Mouse (Mus musculus) right cerebral cortex, postnatal 10 days (tissue): Measurements from ENCODE around the gene Nhp2.
A peak's percentile ranks its signal among the peaks of the same experiment; 100 is the strongest.
"Not testable (repeated sequence)": the region's sequence is repeated elsewhere in the genome, so short reads cannot be mapped to it uniquely, and the experiment has no call there.

Source experiments
- DNase-seq, 2 experiments: peaks; one replicate each; pipeline ENCODE4 v3.0.0; 2021; ENCODE audit warnings: low spot score in 2 of 2

The Nhp2 gene

DNA sequence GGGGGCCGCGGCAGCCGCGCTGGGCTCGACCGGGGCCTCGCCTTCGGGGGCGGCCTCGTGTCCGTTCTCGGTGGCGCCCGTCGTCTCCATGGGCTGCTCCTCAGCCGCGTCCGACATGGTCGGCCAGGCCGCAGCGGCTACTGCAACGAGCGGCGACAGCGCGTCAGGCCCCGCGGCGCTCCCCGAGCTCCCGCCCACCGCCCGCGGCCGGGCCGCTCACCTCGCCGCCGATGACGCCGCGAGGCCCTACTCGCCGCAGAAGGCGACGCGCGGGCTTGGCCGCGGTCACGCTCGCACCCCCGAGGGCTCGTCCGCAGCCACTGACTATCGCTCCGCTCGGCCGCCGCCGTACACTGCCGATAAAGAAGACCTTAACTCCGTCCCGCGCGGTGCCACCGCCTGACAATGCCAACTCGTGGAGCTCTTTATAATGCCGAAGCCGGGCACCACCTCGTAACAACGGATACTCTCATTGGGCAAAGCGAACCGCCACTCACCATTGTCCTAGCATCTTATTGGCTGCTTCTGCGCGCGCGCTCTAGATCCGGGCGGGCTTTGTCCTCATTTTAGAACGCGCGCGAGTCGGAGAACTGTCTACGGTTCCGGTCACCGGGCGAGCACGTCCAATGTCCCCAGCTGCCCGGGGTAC lies 13.0 kb upstream of the Nhp2 start, which contains the start of gene Hnrnpab:
Gene Hnrnpab, minus strand, starts transcription at position 401 of the 649 bp plus-strand sequence.
- peak; percentile 99 for DNase-seq

DNA sequence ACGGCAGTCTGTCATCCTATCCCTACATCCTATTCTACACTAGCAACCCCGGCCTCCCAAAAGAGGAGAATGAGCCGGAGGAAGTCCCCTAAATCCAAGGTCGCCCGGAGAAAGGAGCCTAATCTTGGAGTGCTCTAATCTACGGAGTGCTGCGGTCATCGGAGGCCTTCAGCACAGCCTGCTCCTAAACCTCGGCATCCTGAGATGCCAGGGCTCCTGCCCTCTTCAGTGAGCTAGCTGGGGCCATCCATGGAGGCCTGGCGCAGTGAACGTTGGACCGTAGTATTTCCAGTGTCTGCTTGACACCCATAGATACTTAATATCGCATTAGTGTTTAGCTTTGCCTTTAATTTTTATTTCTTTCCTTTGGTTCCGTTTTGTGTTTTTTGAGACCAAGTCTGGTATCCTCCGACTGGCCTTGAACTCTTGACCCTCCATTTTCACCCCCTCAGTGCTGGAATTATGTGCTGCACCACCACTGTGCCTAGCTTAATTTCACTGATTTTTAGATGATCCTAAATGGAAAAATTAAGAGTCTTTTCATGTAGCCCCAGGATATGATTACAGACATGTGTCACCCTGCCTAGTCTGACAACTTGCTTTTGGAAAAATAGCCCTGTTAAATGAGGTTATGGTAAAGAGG lies 12.3 kb upstream of the Nhp2 start:
- DNase-seq: no peak

DNA sequence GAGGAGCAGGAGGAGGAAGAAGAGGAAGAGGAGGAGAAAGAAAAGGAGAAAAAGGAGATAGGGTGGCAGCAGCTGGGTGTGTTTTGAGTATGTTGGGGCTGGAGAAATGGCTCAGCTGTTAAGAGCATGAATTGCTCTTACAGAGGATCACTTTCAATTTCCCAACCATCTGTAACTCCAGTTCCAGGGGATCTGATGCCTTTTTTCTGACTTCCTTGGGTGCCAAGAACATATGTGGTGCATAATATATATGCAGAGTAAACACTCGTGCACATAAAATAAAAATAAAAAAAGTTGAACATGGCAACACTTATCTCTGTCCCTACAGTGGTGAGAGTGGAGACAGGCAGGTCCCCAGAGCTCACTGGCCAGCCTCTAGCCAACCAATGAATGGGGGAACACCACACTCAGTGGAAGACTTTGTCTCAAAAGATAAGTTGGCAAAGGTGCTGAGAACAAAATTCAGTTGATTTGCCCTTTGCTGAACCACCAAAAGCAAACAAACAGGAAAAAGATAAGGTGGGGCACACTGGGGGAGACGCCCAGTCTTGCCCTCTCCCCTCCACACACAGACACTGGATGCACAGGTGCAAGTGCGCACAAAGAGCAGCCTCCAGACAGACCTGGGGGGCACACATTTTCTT lies 10.1 kb upstream of the Nhp2 start:
- DNase-seq: no peak

DNA sequence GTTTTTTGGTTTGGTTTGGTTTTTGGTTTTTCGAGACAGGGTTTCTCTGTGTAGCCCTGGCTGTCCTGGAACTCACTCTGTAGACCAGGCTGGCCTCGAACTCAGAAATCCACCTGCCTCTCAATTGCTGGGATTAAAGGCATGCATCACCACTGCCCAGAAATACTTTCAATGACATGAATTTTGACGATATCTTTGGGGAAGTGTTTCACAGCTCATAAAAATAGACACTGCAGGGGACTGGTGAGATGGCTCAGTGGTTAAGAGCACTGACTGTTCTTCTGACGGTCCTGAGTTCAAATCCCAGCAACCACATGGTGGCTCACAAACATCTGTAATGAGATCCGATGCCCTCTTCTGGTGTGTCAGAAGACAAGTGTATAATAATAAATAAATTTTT lies 9.6 kb upstream of the Nhp2 start:
- DNase-seq: not testable (repeated sequence)

DNA sequence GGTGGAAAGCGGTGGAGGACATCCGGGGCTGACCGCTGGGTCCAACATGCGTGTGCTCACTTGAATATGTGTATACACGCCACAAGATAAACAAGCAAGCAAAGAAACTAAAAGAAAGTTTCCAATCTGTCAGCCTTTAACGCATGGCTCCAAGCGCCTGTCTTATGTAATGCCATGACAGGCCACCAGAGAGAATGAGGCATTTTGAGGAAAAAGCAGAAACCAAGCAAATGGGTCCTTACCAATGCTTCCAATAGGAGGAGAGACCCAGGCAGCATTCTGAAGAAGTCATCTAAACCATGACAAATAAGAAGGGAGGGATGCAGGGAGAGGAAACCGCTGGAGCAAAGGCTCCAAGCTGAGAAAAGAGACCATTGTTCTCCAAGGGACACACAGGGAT lies 5.3 kb upstream of the Nhp2 start:
- DNase-seq: no peak

DNA sequence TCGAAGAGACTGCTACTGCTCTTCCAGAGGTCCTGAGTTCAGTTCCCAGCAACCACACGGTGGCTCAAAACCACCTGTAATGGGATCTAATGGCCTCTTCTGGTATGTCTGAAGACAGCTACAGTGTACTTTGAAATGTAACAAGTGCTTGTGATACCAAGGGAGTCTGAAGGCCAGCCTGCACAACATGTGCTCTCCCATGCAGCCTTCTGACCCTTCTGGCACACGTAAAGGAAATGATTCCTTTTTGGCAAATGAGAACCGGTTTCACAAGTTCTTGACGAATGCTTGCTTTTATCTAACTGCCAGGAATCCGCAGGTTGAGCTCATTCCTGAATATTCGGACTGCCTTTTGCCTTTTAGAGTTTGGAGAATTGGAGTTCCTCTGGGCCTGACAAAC lies 4.4 kb upstream of the Nhp2 start:
- DNase-seq: no peak

DNA sequence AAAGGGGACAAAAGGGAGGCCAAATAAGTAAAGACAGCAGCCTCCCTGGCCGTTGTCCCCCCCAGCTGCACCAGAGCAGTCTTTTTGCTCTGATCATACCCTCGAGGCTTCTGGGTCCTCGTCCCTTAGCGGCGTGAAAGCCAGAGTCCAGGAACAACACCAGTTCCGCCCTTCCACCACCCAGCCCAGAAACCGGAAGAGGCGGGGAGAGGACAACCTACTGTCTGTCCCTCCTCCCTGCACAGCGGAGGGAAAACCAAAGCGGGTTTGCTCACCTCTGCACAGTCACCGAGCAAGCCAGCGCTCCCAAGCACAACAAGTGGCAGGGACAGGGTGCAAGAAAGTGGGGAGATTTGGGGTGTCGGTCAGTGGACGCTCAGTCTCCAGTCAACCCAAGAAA lies 3.9 kb upstream of the Nhp2 start:
- DNase-seq: peak; percentile 58 to 60

DNA sequence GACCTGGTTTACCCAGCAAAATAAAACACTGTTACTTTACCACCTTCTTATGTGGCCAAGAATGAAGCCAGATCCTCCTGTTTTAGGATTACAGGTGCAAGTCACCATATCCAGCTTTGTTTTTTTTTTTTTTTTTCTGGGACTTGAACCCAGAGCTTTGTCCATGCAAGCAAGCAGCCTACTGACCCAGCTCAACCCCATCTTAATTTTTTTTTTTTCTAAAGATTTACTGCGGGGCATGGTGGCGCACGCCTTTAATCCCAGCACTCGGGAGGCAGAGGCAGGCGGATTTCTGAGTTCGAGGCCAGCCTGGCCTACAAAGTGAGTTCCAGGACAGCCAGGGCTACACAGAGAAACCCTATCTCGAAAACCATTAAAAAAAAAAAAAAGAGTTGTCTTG lies 3.4 kb upstream of the Nhp2 start:
- not testable (repeated sequence) for DNase-seq

DNA sequence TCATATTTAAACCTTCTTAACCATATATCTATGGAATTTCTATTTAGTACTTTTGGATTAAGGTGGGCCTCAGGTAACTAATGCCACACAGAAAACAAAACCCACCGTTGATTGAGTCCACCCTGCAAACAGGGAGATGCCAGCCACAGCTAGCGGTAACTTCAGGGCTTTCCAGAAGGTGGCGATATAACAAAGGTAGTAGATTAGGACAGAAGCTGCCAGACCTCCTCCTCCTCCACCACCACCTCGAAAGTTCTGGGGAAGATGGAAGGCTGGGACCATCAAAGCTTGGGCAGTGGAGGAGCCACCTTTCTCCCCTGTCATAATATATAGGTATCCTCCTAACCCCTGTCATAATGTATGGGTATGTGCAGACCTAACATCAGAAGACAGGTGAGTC lies 1.8 kb upstream of the Nhp2 start:
- DNase-seq: peak; percentile 71 to 79

DNA sequence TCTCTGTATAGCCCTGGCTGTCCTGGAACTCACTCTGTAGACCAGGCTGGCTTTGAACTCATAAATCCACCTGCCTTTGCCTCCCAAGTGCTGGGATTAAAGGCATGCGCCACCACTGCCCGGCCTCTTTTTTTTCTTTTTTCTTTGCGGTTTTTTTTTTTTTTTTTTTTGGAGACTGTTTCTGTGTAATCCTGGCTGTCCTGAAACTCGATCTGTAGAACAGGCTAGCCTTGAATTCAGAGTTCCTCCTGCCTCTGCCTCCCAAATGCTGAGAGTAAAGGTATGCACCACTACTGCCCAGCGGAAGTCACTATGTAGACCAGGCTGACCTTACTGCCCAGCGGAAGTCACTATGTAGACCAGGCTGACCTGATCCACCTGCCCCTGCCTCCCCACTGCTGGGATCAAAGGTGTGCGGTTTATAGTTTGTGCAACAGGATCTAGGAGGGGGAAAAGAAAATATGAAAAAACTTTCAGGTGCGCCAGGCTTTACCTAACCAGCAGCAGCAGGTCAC lies 584 bp upstream of the Nhp2 start:
- no peak for DNase-seq

DNA sequence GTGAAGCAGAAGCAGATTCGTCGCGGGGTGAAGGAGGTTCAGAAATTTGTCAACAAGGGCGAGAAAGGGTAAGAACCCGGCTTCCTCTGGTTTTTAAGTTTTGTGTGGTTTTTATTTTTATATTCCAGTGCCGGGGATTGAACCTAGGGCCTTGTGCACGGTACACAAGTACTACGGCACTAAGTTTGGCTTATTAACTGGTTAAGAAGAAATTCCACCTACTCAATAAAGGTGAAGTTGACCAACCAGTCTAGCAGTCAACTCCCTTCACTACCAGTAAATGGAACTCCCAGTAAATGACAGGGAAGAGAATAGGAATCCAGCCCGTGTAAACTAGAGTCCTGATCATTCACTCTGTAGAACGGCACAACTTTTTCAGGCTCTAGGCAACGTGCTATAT lies 549 bp downstream of the Nhp2 start:
- no peak for DNase-seq

DNA sequence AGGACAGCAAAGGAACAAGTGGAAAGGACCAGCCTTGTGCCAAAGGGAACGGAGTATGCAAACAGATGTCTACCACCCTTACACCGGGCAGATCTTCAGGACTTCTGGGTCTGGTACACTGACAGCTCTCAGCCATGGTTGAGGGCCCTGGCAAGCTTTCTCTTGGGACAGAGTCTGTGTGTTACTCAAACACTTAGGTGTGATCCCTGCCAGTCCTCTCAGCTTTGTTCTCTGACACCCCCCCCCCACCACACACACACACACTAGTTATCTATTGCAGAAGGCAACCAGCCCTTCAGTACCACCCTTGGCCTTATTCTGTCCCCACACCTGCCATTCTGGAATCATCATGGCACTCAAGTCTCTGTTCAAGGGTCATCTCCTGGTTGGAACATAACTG lies 2.2 kb downstream of the Nhp2 start:
- DNase-seq: no peak

DNA sequence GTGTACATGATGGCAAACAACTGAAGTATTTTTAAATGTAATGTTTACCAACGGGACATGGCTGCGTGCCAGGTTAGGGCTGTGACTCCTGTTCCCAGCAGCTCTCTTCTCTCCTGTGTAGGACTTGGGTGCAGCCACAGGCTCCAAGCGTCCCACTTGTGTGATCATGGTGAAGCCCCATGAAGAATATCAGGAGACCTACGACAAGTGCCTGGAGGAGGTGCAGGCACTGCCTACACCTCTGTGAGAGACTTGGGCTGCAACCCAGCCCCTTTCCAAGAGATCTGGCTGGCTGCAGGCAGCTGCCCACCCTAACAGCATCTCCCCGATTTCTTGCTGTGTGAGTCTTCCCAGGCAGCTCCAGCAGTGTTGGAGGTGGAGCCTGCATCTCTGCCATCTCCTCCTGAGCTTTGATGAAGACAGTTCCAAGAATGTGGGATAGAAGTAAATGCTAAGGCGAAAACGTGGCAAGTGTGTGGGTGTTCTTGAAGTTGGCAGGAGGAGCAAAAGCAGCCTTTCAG lies 3.5 kb downstream of the Nhp2 start:
- peak; percentile 71 to 83 for DNase-seq

DNA sequence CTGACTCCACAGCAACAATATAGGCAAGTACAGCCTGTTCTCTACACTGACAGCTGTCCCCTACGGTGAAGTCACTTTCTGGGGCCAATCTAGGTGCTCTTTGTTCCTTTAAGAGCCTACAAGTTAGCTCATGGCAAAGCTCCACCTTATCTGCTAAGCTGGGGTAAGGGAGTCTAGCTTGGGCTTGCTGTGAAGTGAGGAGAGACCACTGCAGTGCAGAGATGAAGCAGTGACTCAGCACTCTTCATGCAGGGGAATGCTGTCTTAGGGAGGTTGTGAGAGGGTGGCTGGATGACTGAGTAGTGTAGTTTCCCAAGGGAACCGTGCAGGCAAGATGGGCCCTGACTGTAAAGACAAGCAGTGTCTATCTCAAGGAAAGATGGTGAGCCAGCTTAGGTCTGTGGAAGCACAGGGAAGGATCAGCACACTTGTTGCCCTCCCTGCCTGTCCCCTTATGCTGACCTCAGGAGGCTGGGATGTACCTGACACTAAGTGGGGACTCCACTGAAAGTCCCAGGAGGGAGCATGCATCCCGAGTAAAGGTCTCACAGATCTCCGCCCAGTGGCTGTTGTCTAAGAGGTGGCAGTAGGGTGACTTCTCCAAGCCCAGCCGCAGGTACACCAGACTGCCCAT lies 5.8 kb downstream of the Nhp2 start:
- no peak for DNase-seq

DNA sequence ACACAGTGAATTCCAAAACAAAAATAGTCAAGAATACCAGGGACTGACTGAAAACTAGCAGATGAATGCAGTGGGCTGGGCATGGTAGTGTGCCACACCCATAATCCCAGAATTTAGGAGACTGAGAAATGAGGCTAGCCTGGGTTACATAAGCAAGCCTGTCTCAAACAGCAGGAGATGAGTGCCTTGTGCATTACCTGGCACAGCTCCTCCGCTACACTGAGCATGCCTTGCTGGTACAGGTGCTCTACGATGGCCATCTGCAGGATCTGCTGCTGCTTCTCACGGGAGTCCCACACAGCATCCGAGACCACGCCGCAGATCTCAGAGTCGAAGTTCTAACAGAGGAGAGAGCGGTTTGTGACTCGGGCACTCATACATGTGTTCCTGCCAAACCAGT lies 7.9 kb downstream of the Nhp2 start:
- DNase-seq: no peak

DNA sequence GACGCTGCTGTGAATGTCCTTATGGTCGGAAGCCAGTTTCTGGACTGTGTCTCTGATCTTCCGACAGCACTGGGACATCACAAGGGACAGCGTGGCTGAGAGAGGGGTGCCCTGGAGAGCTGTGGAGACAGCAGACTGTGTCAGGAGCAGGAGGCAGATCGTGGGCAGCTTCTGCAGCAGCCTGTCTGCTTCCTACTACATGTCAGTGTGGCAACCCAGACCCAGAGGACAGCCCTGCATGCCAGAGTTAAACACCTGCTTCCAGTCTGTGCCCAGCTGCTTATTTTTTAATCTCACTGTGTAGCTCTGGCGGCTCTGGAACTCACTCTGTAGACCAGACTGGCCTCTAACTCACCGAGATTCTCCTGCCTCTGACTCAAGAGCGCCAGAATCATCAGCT lies 8.4 kb downstream of the Nhp2 start:
- no peak for DNase-seq

DNA sequence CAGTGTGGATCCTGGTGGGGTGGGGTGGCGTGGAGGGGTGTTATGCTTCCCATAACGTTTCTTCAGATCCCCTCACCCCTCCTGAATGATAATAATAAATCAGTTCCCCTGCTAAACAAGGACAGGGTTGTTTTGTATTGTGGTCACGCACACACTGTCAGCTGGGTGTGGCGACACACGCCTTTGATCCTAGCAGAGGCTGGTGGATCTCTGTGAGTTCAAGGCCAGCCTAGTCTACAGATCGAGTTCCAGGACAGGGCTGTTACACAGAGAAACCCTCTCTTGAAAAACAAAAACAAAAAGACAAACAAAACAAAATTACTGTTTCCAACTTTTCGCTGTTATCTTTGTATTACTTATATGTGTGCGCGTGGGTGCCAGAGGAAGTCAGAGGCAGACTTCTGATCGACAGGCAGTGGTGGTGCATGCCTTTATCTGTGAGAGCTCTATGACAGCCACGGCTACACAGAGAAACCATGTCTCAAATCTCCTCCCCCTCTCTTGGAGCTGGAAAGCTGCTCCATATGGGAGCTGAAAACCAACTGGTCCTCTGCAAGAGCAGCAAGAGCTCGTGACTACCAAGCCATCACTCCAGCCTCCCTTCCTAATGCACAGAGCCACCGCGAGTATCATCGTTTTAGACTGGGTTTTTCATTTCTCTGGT lies 10.2 kb downstream of the Nhp2 start:
- peak in 1 of 2 experiments; percentile 66 for DNase-seq

DNA sequence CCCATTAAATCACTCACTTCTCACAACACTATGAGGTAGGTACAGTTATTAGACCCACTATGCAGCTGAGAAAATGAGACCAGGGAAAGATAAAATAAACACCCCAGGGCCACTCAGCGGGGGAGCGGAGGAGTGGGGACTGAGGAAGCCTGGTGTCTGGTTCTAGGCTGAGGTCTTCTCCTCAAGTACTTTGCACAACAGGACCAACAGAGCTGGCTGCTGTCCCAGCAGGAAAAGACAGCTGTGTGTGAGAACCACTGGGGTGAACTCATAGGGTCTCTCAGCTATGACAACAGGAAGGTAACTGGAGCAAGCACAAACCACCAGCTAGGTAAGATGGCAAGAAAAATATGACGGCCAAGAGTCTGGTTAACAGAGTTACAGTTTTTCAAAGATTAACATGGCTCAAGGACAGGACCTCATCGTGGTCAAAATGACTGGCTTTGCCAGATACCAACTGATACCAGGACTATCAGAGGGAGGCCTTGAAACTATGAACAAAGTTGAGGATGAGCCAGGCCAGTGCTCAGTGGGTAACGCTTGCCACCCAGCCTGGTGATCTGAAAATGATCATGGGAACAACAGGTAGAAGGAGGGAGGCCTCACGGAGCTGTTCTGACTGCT lies 12.7 kb downstream of the Nhp2 start:
- no peak for DNase-seq

DNA sequence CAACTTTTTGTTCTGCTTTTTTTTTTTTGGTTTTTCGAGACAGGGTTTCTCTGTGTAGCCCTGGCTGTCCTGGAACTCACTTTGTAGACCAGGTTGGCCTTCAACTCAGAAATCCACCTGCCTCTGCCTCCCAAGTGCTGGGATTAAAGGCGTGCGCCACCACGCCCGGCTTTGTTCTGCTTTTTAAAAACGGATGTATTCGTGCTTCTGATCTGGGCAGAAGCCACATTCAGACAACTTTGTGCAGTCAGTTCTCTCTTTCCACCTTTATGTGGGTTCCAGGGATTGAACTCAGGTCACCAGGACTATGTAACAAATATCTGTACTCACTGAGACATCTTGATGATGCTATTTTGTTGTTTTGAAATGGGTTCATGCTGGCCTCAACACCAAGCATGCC lies 13.7 kb downstream of the Nhp2 start:
- DNase-seq: not testable (repeated sequence)

DNA sequence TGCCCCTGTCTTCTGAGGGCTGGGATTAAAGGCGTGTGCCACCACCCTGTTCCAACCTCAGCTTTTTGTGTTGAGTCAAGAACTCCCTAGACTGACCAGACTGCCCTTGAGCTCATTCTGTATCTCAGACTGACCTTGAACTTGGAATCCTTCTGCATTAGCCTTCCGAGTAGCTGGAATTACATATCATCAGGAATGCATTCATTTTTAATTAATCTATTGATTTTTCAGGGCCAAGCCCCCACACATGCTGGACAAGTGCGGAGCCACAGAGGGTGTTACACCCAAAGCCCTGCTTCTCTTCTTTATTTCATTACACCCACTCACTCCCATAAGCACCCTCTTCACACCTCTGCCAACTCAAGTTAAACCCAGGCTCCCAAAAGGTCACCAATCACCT lies 14.2 kb downstream of the Nhp2 start:
- no peak for DNase-seq

DNA sequence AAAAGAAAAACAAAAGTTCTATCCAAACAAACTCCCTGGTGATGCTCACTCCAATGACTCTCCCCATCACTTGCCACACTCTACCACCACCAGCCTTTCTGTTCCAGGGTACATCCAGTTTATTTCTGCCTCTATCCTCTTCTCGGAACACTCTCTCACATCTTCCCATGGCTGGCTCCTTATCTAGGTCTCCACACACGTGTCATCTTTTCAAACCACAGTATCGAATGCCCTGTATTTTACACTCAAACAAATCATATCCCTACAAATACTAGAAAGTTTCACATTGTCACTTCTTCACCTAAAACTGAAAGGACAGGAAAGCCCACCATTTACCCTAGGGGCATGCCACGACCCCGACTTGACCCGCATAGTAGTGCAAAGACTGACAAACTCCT lies 15.6 kb downstream of the Nhp2 start:
- DNase-seq: no peak
